Mouse (Mus musculus) heart, adult 9 months (tissue): ENCODE data around the gene Tmem203.
A peak's percentile ranks its signal among the peaks of the same experiment; 100 is the strongest.
"Not testable (repeated sequence)": the region's sequence is repeated elsewhere in the genome, so short reads cannot be mapped to it uniquely, and the experiment has no call there.

ENCODE experiments used
- DNase-seq, 2 experiments: peaks; one replicate each; pipeline ENCODE4 v3.0.0; 2022; ENCODE audit warnings: low spot score in 2 of 2

Gene Tmem203

GRCm38 (mm10) chr2:25234050-25234449 lies 21.2 kb upstream of the Tmem203 start, which contains the start of gene Slc34a3:
Slc34a3 (minus strand) TSS chr2:25234364.
- no peak for DNase-seq

DNA sequence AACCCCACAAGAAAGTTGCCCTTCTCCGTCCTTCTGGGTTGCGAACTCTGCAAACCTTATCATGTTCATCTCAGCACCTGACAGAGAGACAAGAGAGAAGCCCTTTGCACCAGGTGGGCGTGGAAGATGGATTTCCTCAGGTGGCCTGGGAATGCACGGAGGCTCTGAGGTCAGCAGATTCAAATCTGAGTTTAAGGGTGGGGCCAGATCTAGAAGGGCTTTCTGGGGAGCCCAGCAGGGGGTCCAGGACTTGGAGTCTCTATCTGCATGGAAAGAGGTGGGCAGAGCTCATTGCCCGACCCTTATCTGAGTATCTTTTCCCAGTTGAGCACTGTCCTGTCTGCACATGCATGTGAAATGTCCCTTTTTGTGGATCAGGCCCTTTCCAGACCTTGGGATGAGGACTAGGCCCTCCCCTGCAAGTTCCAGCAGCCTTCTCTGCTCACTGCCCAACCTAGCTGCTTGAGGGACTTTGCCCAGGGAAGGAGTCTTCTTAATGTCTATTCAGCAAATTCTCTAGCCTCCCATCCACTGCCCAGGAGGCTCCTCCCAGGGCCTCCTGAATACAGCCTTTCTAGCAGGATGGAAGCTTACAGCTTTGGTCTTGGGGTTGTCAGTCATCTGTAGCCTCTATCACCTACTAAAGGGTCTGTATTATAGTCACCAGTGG lies 20.6 kb upstream of the Tmem203 start:
- no peak for DNase-seq

- DNase-seq: no peak
These were observed 18.6 kb upstream of the Tmem203 start, which contains the start of gene Rnf224 for GRCm38 (mm10) chr2:25236614-25237013. Rnf224 (minus strand) TSS chr2:25236787.

GRCm38 (mm10) chr2:25237522-25237921 lies 17.7 kb upstream of the Tmem203 start:
- no peak for DNase-seq

- DNase-seq: no peak
These were observed 17.1 kb upstream of the Tmem203 start for GRCm38 (mm10) chr2:25238106-25238505.

GRCm38 (mm10) chr2:25239766-25240165 lies 15.5 kb upstream of the Tmem203 start:
- no peak for DNase-seq

GRCm38 (mm10) chr2:25240310-25240709 lies 14.9 kb upstream of the Tmem203 start:
- DNase-seq: no peak

GRCm38 (mm10) chr2:25240723-25241437 lies 14.4 kb upstream of the Tmem203 start:
- peak; percentile 57 to 60 for DNase-seq

DNA sequence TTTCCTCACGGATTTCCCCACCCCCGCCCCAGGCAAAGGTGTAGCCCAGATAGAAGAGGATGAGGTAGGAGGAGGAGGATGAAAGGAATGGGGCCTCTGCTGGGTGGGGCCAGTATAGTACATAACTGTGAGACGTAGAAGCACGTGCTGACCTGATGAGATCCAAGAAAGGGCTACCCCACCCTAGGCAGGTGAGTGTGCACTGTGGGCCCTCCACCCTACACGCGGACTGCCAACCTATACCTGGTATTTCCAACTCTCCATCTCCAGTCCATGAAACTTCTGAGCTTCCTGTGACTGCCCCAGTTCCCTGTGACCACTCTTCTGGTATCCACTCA lies 13.8 kb upstream of the Tmem203 start:
- DNase-seq: no peak

GRCm38 (mm10) chr2:25242101-25242506 lies 13.1 kb upstream of the Tmem203 start, which contains the start of the genes Rnf208 and Cysrt1:
Rnf208 (plus strand) TSS chr2:25242255.
Cysrt1 (minus strand) TSS chr2:25242452.
- DNase-seq: no peak

DNA sequence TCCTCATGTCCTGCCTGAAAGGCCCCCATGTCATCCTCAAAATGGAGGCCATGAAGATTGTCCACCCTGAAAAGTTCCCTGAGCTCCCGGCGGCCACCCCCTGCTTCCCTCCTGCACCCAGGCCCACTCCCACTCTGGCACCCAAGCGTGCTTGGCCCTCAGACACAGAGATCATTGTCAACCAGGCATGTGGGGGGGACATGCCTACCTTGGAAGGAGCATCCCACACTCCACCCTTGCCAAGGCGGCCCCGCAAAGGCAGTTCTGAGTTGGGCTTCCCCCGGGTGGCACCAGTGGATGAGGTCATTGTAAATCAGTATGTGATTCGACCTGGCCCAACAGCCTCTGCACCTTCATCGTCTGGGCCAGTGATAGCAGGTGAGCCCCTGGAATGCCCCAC lies 11.9 kb upstream of the Tmem203 start:
- DNase-seq: no peak

- DNase-seq: no peak
These were observed 11.1 kb upstream of the Tmem203 start for GRCm38 (mm10) chr2:25244144-25244543.

DNA sequence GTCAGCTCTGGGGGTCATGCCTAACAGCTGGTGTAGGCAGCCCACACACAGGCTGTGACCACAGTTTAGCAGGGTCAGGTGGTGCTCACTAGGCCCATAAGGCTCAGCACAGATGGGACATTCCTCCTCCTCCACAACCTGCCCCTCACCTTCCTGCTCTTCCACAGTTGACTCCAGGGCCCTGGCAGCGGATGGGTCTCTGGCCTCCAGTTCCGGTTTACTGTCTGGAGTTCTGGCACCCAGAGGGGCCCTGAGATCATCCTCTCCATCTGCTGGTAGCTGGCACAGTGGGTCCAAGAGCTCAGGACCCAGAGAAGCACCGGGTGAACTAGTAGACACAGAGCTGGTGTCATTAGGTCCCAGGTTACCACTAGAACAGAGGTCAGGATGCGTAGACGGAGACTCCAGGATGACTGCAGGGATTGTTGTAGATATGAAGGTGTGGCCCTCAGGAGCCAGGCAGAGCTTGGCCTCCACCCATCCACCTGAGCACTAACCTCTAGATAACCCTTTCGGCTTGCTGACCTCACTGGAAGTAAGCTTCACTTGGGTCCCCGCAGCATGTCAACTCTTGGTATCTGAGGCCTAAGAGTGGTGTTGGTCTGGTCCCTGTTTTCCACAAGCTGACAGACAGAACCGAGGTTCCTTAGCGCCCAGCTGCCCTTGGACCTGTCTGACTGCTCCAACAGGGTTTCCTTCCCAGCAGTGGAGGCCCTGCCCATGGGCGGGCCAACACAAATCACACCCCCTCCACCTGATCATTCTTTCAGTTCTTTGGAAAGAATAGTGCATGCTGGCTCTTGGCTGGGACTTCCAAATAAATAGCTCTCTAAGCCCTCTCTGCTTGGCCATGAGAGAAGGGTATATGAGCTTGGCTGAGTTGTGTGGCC lies 8.8 kb upstream of the Tmem203 start, which contains the start of gene AL732309.1:
AL732309.1 (minus strand) TSS at position 681 of the 890 bp plus-strand sequence.
- no peak for DNase-seq

DNA sequence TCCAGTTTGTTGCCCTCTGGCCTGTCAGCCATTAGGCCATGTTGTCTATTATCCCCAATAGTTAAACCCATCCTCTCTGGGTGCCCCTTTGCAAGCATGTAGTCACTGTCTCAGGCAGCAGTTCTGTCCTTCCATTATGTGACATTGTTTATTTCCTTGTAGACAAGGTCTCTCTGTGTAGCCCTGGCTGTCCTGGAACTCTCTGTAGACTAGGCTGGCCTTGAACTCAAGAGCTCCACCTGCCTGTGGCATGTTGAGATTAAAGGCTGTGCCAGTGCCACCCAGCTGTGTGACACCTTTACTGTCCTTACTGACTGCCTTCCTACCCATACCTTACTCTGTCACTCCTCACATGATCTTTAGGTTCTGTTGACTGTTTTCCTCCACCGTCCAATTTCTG lies 2.9 kb upstream of the Tmem203 start:
- no peak for DNase-seq

- DNase-seq: not testable (repeated sequence)
These were observed 1.3 kb downstream of the Tmem203 start for GRCm38 (mm10) chr2:25256443-25257109.

DNA sequence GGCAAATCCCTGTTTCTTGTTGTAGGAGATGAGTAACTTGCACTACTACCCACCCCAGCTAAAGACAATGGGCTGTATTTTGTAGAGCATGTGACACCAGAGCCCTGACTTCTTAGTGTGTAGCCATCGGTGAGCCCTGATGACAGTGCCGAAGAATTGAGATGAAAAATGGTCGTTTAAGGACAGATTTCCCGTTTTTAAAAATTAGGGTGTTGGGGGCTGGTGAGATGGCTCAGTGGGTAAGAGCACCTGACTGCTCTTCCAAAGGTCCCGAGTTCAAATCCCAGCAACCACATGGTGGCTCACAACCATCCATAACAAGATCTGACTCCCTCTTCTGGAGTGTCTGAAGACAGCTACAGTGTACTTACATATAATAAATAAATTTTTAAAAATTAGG lies 2.0 kb downstream of the Tmem203 start:
- DNase-seq: not testable (repeated sequence)

- DNase-seq: no peak
These were observed 3.6 kb downstream of the Tmem203 start for GRCm38 (mm10) chr2:25258887-25259286.

GRCm38 (mm10) chr2:25261870-25262269 lies 6.6 kb downstream of the Tmem203 start:
- no peak for DNase-seq

GRCm38 (mm10) chr2:25262291-25262767 lies 7.1 kb downstream of the Tmem203 start, which contains the start of gene Tprn:
Tprn (plus strand) TSS chr2:25262618.
- peak; percentile 96 to 98 for DNase-seq

DNA sequence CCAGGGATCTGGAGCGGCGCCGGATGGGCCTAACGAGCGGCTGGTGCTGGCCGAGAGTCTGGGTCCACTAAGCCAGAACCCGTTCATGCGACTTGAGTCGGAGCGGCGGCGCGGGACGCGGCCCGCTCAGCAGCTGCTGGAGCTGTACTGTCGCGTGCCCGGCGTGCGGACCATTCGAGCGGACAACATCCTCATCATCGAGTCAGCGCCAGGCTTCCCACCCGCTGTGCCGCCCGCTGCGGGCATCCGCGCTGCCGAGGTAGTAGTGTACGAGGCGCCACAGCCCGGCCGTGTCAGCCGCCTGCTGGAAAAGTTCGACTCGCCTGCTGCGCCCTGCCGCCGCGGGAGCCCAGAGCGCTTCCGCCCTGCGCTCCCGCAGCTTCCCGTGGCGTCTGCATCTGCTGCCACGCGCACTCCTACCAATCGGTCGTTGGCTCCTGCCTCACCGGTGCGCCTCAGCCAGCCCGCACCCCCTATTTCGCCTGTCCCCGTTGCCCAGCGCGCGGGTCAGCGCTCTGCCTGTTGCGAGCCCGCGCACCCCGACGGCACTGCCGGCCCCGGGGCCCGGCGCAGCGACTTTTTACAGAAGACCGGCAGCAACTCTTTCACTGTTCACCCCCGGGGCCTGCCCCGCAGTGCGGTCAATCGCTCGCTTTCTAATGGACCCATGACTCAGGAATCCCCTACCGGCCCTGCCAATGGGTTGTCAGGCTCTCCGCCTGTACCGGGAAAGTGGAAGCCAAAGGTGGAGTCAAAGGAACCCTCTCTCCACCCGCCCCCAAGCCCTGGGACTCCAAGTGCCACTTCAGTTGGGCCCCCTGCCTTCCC lies 7.8 kb downstream of the Tmem203 start:
- no peak for DNase-seq
